Comparison of ENCODE assay signal across 8 mouse cellular contexts in the genomic region with DNA sequence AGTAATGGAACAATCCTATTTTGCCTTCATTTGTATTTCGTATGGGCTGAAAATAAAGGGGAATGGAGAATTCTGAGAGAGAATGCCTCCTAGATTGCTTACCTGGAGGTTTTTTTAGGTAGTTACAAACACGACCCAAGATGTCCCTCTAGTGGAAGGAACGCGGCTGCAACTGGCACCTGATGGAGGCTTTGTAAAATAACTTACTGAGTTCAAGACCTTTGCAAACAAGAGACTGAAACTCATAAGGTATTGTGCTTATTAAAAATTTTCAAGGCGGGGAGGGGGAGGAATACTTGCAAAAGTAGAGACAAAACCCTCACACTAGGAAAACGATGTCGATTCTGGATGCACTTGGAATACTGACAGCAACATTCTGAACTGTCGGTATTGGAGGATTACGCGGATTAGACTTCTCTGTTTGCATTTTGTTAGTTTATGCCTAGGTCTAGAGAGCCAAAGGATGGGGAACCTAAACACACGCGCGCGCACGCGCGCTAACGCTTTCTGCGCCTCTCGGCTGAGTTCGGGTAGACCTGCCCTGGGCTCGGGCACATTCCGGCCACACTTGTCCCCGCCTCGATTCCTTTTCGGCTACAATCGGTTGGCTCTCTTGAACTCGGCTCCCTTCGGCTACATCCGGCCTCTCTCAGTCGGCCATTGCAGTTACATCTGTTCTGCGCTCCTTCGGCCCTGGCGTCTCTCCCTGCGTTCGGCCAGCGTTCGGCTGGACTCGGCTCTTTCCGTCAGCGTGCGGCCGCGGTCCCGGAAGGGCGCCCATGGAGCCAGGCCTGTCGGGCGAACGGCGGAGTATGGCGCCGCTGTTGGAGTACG. TPM values are rescaled to one million over a fixed set of nuclear protein-coding genes. Genes with fewer than 3 reads are reported as not detected.
DNase-seq lines count a peak whose midpoint lies in the region; ATAC-seq and TF ChIP-seq lines count a peak whose summit lies in the region.

Ercc4 (plus strand) TSS at position 529 of the 834 bp plus-strand sequence.

- H3K4me3 ChIP-seq in MEL (ENCODE audit: control insufficient read depth in 1 of 2, insufficient read depth in 1 of 2, low read depth in 2 of 2, low read length in 2 of 2): peak within 1 kb of the TSS; percentile 81 to 93
- H3K4me3 ChIP-seq in cerebellum, adult 2 months (replicated peaks; ENCODE audit: insufficient read depth, low read depth, low read length): peak within 1 kb of the TSS; percentile 60
- H3K4me3 ChIP-seq in forebrain, postnatal 0 days (ENCODE audit: low read depth, low read length): peak within 1 kb of the TSS; percentile 64
- peak within 1 kb of the TSS; percentile 65 for H3K4me3 ChIP-seq in lung, embryonic 15.5 days

- TF ChIP-seq CTCF in MEL (IDR thresholded peaks at IDR 0.05 in 2 of 3, conservative IDR thresholded peaks at IDR 0.05 in 1 of 3; ENCODE audit: control insufficient read depth in 1 of 3, insufficient read depth in 1 of 3, low read depth in 2 of 3, low read length in 3 of 3, poor library complexity in 1 of 3, severe bottlenecking in 1 of 3): peak; percentile 60 to 75 (median 60)
- TF ChIP-seq CTCF in cerebellum, adult 2 months (IDR thresholded peaks at IDR 0.05; ENCODE audit: borderline replicate concordance, insufficient read depth, low read depth, low read length): peak; percentile 67; the same call in 1 of the 2 replicates
- peak; percentile 79 for TF ChIP-seq CTCF in forebrain, postnatal 0 days (IDR thresholded peaks at IDR 0.05; ENCODE audit: low read depth)

- TF ChIP-seq RAD21 in MEL (IDR thresholded peaks at IDR 0.05; ENCODE audit: low read depth, low read length): peak; percentile 72

- H3K4me1 ChIP-seq in MEL (ENCODE audit: control insufficient read depth in 1 of 2, insufficient read depth in 2 of 2, low read length in 2 of 2): peaks cover 0 to 9% of the 10 kb centered on the region in 2 experiments; a peak in 2 of 4 replicates
- H3K4me1 ChIP-seq in cerebellum, adult 2 months (ENCODE audit: control insufficient read depth, insufficient read depth, low read length): no peaks in the 10 kb centered on the region
- H3K4me1 ChIP-seq in forebrain, postnatal 0 days (ENCODE audit: insufficient read depth): peaks cover 6% of the 10 kb centered on the region
- peaks cover 7% of the 10 kb centered on the region; the same call in 1 of the 2 replicates for H3K4me1 ChIP-seq in lung, embryonic 15.5 days

- H3K79me2 ChIP-seq in MEL (ENCODE audit: control insufficient read depth, insufficient read depth, low read length, poor library complexity): peaks cover 11% of the 10 kb centered on the region

- H3K27ac ChIP-seq in MEL (ENCODE audit: control insufficient read depth, low read depth, low read length): peak within 1 kb of the TSS; percentile 66
- peak within 1 kb of the TSS; percentile 23 for H3K27ac ChIP-seq in cerebellum, adult 2 months (ENCODE audit: insufficient read depth, low read length)
- peak within 1 kb of the TSS; percentile 89 for H3K27ac ChIP-seq in forebrain, postnatal 0 days (ENCODE audit: low read depth, low read length)
- H3K27ac ChIP-seq in lung, embryonic 15.5 days: peak within 1 kb of the TSS; percentile 87

- TF ChIP-seq EP300 in MEL (IDR thresholded peaks at IDR 0.05; ENCODE audit: low read depth in 1 of 2, low read length in 2 of 2): peak in 1 of 2 experiments; percentile 19; a peak in 1 of 4 replicates

- H3K9me3 ChIP-seq in MEL (replicated peaks; ENCODE audit: insufficient read depth, low read length): no peaks in the 10 kb centered on the region
- H3K9me3 ChIP-seq in forebrain, postnatal 0 days (ENCODE audit: low read length): no peaks in the 10 kb centered on the region
- H3K9me3 ChIP-seq in lung, embryonic 15.5 days: no peaks in the 10 kb centered on the region

- no peaks in the 10 kb centered on the region; a peak in 3 of 4 replicates for H3K27me3 ChIP-seq in MEL (ENCODE audit: control insufficient read depth in 1 of 2, insufficient read depth in 2 of 2, low read length in 2 of 2)
- H3K27me3 ChIP-seq in cerebellum, adult 2 months (ENCODE audit: control insufficient read depth, insufficient read depth, low read length): no peaks in the 10 kb centered on the region
- H3K27me3 ChIP-seq in forebrain, postnatal 0 days (ENCODE audit: insufficient read depth, low read length): no peaks in the 10 kb centered on the region
- no peaks in the 10 kb centered on the region for H3K27me3 ChIP-seq in lung, embryonic 15.5 days

- under 1% methylated on average over 53 of the region's 53 CpGs for WGBS in cerebellum, adult 2 months
- under 1% methylated on average over 53 of the region's 53 CpGs for WGBS in forebrain, postnatal 0 days
- WGBS in lung, embryonic 15.5 days: under 1% methylated on average over 53 of the region's 53 CpGs

- peak within 1 kb of the TSS; percentile 82 for H3K9ac ChIP-seq in MEL (ENCODE audit: control insufficient read depth, low read depth, low read length, poor library complexity, severe bottlenecking)
- H3K9ac ChIP-seq in forebrain, postnatal 0 days: peak within 1 kb of the TSS; percentile 95
- H3K9ac ChIP-seq in lung, embryonic 15.5 days: peak within 1 kb of the TSS; percentile 78

- H3K4me2 ChIP-seq in forebrain, postnatal 0 days (ENCODE audit: low read depth): peak within 1 kb of the TSS; percentile 70
- peak within 1 kb of the TSS; percentile 72 for H3K4me2 ChIP-seq in lung, embryonic 15.5 days

- peak; percentile 97 for ATAC-seq in forebrain, postnatal 0 days
- peak; percentile 98 for ATAC-seq in lung, embryonic 15.5 days (ENCODE audit: borderline replicate concordance, extremely low read depth, low FRiP score, low TSS enrichment)

- peaks cover 4 to 7% of the 10 kb centered on the region in 2 experiments for H3K36me3 ChIP-seq in MEL (ENCODE audit: control insufficient read depth in 1 of 2, insufficient read depth in 2 of 2, low read length in 2 of 2)
- peaks cover 9% of the 10 kb centered on the region for H3K36me3 ChIP-seq in forebrain, postnatal 0 days (ENCODE audit: insufficient read depth)
- H3K36me3 ChIP-seq in lung, embryonic 15.5 days: peaks cover 16% of the 10 kb centered on the region

- DNase-seq in MEL (ENCODE audit: low read depth, low spot score): peak; percentile 96
- peak; percentile 98 to 99 for DNase-seq in cerebellum, adult 2 months
- DNase-seq in forebrain, postnatal 0 days: peak; percentile 96
- peak; percentile 98 for DNase-seq in heart, postnatal 4 days
- peak; percentile 94 to 96 for DNase-seq in layer of hippocampus, adult 8-10 months (ENCODE audit: low spot score in 2 of 2)
- DNase-seq in ovary, adult 18-20 months (ENCODE audit: low spot score): peak; percentile 93
- peak; percentile 97 for DNase-seq in thymus, postnatal 0 days (ENCODE audit: low spot score)

- TF ChIP-seq POLR2A in MEL (IDR thresholded peaks at IDR 0.05; ENCODE audit: control insufficient read depth in 1 of 2, insufficient read depth in 1 of 2, low read depth in 1 of 2, low read length in 2 of 2, poor library complexity in 1 of 2): peak in 1 of 2 experiments; percentile 73; a peak in 3 of 4 replicates
- TF ChIP-seq POLR2A in cerebellum, adult 2 months (IDR thresholded peaks at IDR 0.05; ENCODE audit: borderline replicate concordance, insufficient read depth, low read length): peak; percentile 87

TF ChIP-seq in MEL, 35 proteins besides CTCF, POLR2A, EP300 and RAD21 (continues in another document):
- TF ChIP-seq GATA1 (IDR thresholded peaks at IDR 0.05; ENCODE audit: low read depth, low read length): no peak
- no peak for TF ChIP-seq ETS1 (IDR thresholded peaks at IDR 0.05; ENCODE audit: low read depth, low read length)
- peak; percentile 65 for TF ChIP-seq TBP (IDR thresholded peaks at IDR 0.05; ENCODE audit: low read depth, low read length)
- peak; percentile 10; the same call in 1 of the 2 replicates for TF ChIP-seq SIN3A (IDR thresholded peaks at IDR 0.05; ENCODE audit: low read length)
- TF ChIP-seq ZMIZ1 (IDR thresholded peaks at IDR 0.05; ENCODE audit: low read depth, low read length): peak; percentile 43; the same call in 1 of the 2 replicates
- TF ChIP-seq HCFC1 (IDR thresholded peaks at IDR 0.05; ENCODE audit: low read depth, low read length): peak; percentile 66
- no peak for TF ChIP-seq E2F4 (IDR thresholded peaks at IDR 0.05; ENCODE audit: borderline replicate concordance, low read depth, low read length)
- TF ChIP-seq ELF1 (IDR thresholded peaks at IDR 0.05; ENCODE audit: low read depth, low read length): peak; percentile 86
- TF ChIP-seq JUND (IDR thresholded peaks at IDR 0.05; ENCODE audit: low read depth, low read length): no peak
- peak; percentile 62 for TF ChIP-seq SMC3 (IDR thresholded peaks at IDR 0.05; ENCODE audit: low read depth, low read length)
- TF ChIP-seq ZKSCAN1 (IDR thresholded peaks at IDR 0.05; ENCODE audit: low read depth, low read length): no peak
- peak; percentile 82 for TF ChIP-seq NELFE (IDR thresholded peaks at IDR 0.05; ENCODE audit: low read depth, low read length)
- no peak for TF ChIP-seq USF1 (IDR thresholded peaks at IDR 0.05; ENCODE audit: low read depth, low read length)
- TF ChIP-seq NRF1 (IDR thresholded peaks at IDR 0.05; ENCODE audit: insufficient read depth, low read depth, low read length, poor library complexity, severe bottlenecking): peak; percentile 82
- TF ChIP-seq MXI1 (IDR thresholded peaks at IDR 0.05; ENCODE audit: low read depth, low read length): peak; percentile 46; the same call in 1 of the 2 replicates
- peak; percentile 60 for TF ChIP-seq MAX (IDR thresholded peaks at IDR 0.05; ENCODE audit: low read length)
- peak; percentile 72; the same call in 1 of the 2 replicates for TF ChIP-seq MYC (IDR thresholded peaks at IDR 0.05; ENCODE audit: low read depth, low read length)
- no peak for TF ChIP-seq CHD1 (IDR thresholded peaks at IDR 0.05; ENCODE audit: low read depth, low read length)
- TF ChIP-seq POLR2AphosphoS2 (IDR thresholded peaks at IDR 0.05; ENCODE audit: low read length): peak; percentile 80
- no peak for TF ChIP-seq USF2 (IDR thresholded peaks at IDR 0.05; ENCODE audit: borderline replicate concordance in 1 of 2, insufficient read depth in 1 of 2, low read depth in 1 of 2, low read length in 2 of 2)

RNA-seq across cellular contexts. Expression of gene Ercc4, which starts in this region (rescaled TPM):
- 9.9 and 10.6 TPM in 2 replicates for total RNA-seq in MEL (2012; rRNA removed)
- polyA plus RNA-seq in MEL (2012; ENCODE audit: insufficient read depth in 1 of 2, insufficient read length in 2 of 2, low read depth in 1 of 2, low replicate concordance in 2 of 2, missing spikeins in 1 of 2): 10 to 100 TPM in 1 of 2 experiments, not detected in 1; 15.5 TPM
- 26.8 and 27.0 TPM in 2 replicates for polyA plus RNA-seq in cerebellum, adult 2 months (2012; rRNA removed)
- total RNA-seq in forebrain, postnatal 0 days (2014; rRNA removed): 15.2 and 17.3 TPM in 2 replicates
- 9.1 and 13.0 TPM in 2 replicates for polyA plus RNA-seq in forebrain, postnatal 0 days (2015; fragmentation: Nextera tagmentation; extraction: Ambion mirVana)
- 10 to 100 TPM; 10.9 to 12.3 TPM for total RNA-seq in heart, postnatal 4 days (2021)
- total RNA-seq in layer of hippocampus, adult 8-10 months (2022): 10 to 100 TPM; 22.2 to 35.9 (median 24.4) TPM
- 13.2 and 14.5 TPM in 2 replicates for polyA plus RNA-seq in lung, embryonic 15.5 days (2015; fragmentation: Nextera tagmentation; extraction: Ambion mirVana)
- polyA plus RNA-seq in thymus, postnatal 0 days (2015; fragmentation: Nextera tagmentation; extraction: Ambion mirVana): 10.9 and 15.0 TPM in 2 replicates

Comparison
In these comparisons a context has a peak if more than half of its experiments do, and no peak if none do; other contexts are left out.
1. Peak in every context shown above with its lines: DNase-seq, ATAC-seq, H3K4me3 ChIP-seq and H3K27ac ChIP-seq.
2. H3K27ac ChIP-seq: peak in every context shown above with its lines; median percentile 89 in forebrain, postnatal 0 days; 87 in lung, embryonic 15.5 days; 66 in MEL; 23 in cerebellum, adult 2 months.